Mouse (Mus musculus) NIH3T3 (cell line): Measurements from ENCODE around the gene Arhgap31.

Experiments used
- DNase-seq: peaks from one replicate; pipeline ENCODE4 v3.0.0-alpha.2; 2012; ENCODE audit warnings: low read depth

Arhgap31 gene

DNA sequence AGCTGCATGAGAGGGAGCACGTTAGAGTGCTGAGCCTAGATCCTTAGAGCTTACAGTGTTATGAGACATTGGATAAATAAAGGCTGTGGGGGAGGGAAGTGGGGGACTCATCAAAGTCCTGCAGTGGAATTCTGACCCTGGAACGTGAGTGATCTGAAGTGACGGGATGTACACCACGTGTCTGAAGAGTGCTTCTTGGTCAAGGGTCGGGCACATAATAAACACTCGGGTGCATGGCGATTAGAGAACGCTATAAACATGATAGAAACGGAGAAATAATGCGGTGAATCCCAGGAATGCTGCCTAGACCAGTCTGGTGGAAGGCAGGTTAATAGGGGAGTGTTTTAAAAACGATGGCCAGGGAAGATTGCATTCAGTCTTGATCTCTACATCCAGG lies 63.6 kb downstream of the Arhgap31 start:
- DNase-seq, result no peak

- DNase-seq, result no peak
These were observed 64.2 kb downstream of the Arhgap31 start for GRCm38 (mm10) chr16:38648783-38649430.

DNA sequence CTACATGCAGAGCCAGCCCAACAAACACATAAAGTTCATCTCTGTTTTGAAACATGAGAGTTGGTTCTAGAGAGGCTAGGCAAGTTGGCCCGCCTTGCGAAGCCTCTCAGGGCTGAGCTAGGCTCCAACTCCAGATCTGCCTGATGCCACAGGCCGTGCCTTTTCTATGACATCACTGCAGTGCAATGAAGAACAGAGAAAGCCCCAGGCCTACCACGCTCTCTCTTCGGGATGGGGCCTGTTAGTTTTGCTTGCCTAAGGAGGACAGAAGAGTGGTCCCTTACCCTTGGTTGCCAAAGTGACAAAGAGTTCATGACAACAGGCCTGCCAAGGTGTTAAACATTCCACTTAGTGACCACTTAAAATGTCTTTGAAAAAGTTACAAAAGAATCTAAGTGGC lies 64.9 kb downstream of the Arhgap31 start:
- DNase-seq, result no peak

- DNase-seq, result peak; percentile 87
These were observed 68.6 kb downstream of the Arhgap31 start for GRCm38 (mm10) chr16:38644455-38644854.

DNA sequence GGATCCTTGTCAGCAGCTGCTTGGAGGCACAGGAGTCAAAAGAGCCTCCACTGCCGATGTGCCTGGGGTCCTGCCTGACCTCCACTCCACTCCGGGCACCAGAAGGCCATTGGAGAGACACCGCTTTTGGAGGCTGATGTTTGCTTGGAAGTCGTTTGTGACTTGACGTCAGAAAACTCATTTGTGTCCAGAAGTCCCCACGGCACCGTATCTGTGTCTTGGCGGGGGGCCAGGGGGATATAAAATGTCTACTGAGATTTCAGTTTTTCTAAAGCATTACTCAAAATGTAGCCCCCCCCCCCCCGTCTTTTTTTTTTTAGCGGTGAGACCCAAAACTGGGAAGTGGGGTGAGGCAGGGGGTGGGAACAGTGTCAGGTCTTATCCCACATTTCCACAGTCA lies 76.0 kb downstream of the Arhgap31 start:
- no peak for DNase-seq

DNA sequence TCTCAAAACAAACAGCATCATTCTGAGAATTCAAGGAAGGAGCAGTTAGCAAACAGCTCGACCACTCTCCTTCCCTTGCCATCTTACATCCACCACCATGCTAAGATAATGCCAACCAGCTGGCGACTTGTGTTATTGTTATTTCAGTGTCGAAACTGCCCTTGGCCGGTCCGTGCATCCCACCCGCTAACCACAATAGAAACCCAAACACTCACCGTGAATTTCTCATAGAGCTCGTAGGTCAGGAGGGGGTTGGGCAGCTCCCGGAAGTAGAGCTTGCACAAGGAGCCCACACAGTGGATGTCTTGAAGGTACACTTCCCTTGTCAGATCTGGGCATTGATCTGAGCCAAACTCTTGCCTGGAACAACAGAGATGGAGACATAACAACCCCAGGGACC lies 76.4 kb downstream of the Arhgap31 start:
- peak; percentile 61 for DNase-seq

GRCm38 (mm10) chr16:38635833-38636390 lies 77.2 kb downstream of the Arhgap31 start:
- no peak for DNase-seq

- DNase-seq, result peak; percentile 68
These were observed 80.9 kb downstream of the Arhgap31 start for GRCm38 (mm10) chr16:38632147-38632546.

- no peak for DNase-seq
These were observed 87.2 kb downstream of the Arhgap31 start for GRCm38 (mm10) chr16:38625811-38626369.

DNA sequence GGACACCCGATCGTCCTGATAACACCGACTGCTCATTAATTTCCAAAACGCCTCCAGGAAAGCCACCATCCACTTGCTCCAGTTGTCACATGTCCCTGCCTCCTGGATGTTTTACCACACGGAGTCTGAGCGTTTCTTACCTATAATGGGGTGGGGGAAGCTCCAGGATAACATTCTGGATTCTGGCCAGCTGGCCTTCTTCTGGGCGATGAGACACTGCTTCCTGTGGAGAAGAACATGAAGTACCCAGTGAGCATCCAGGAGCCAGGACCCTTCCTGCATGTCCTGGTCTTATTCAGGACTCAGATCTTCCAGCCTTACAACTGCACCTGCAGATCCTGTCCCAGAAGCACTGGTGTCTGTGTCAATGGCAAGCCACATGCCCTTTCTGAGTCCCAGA lies 87.7 kb downstream of the Arhgap31 start:
- no peak for DNase-seq

DNA sequence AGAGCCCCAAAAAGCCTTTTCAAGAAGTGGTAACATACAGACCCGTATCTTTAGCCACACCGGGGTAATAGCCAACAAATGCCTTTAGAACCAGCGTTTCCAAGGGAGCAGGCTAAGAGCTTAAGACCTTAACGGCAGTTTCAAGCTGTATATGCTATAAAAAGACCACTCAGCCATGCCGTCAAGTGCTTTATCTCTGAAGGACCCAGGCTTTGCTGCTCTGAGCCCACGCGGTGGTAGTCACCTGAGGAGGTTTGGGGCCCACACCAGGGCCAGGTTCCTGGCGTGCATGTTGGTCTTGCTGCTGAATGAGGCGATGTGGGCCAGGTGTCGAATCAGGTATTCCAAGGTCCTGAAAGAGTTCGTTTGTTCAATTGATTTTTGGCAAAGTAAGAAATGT lies 88.8 kb downstream of the Arhgap31 start:
- DNase-seq, result no peak

DNA sequence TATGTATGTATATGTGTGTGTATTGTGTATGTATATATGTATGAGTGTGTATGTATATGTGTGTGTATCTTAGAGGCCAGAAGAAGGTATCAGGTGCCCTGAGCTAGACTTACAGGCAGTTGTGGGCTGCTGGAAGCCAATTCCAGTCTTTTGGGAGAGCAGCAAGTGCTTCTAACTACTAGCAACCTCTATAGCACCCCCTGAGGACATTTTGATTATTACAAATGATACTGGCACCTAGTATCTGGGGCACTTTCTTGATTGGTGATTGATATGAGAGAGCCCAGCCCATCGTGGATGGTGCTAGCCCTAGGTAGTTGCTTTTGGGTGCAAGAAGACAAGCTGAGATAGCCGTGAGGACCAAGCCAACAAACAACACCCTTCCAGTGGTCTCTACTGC lies 90.8 kb downstream of the Arhgap31 start:
- peak; percentile 34 for DNase-seq

DNA sequence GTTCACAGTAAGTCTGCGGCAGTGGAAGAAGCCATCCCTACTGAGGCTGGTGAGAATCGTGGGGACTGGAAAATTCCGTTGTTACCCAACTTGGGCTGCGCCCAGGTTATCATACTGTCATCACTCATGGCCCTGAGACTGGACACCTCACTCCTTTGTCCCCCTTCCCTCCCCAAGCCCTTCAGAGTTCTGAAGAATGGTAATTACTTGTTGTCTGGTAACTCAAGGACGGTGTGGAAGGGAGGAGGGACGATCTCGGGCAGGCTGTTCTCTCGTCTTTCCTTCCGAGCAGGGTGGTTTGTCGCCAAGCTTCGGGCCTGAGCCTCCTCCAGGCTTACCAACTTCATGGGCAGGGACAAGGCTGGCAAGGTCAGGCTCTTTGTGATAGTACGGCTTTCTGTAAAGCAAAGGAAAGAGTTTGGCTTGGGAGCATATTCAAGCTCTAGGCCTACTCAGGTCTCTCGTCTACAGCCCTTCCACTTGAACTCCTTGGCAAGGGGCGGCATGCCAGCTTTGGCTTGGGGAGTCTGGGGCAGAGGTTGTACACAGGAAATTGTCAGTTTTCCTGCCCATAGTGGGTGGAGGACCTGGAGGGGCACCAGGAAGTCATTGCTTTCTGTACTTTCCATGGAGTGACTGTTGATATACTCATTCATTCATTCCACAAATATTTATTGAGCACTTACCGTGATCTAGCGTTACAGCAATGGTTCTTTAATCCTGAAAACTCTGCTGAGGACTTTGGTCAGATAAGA lies 92.2 kb downstream of the Arhgap31 start:
- no peak for DNase-seq

- DNase-seq, result peak; percentile 75
These were observed 94.0 kb downstream of the Arhgap31 start for GRCm38 (mm10) chr16:38619054-38619453.

DNA sequence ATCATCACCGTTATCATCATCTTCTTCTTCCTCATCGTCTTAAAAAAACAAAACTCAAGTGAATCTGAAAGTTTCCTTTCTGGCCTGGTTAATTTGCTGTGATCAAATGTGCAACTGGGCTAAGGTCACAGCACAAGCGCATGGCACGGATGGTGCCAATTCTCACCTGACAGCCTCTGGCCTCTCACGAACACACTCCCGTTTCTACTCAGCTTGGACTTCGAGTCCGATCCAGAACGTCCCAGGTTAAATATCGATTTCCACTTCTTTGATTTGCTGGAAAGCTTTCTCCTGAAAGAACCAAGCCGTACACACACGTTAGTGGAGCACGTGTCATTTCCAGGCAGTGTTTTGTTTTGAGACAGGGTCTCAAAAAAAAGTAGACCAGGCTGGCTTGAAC lies 95.1 kb downstream of the Arhgap31 start:
- DNase-seq, result no peak

- DNase-seq, result no peak
These were observed 99.4 kb downstream of the Arhgap31 start for GRCm38 (mm10) chr16:38613646-38614045.

- DNase-seq, result peak; percentile 78
These were observed 100.4 kb downstream of the Arhgap31 start for GRCm38 (mm10) chr16:38612646-38613045.

- DNase-seq, result no peak
These were observed 104.0 kb downstream of the Arhgap31 start for GRCm38 (mm10) chr16:38609092-38609491.

DNA sequence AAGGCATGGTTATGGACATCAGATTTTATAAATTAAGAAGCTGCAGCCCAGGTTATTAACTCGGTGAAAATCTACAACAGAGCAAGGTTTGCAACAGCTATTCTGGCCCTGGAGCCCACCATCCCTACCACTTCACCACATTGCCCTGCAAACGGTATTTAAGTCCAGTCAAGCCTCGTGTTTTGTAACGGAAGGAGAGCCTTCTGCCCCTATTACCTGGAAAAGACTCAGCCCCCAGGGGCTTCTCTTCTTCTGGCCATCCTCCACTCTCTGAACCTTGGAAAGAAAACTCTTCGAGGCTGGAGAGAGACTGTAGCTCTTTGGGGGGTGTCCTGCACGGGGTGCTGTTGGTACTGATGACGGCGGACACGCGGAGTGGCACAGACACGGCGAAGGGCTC lies 104.4 kb downstream of the Arhgap31 start:
- DNase-seq, result no peak

- DNase-seq, result no peak
These were observed 106.6 kb downstream of the Arhgap31 start for GRCm38 (mm10) chr16:38606509-38606908.

DNA sequence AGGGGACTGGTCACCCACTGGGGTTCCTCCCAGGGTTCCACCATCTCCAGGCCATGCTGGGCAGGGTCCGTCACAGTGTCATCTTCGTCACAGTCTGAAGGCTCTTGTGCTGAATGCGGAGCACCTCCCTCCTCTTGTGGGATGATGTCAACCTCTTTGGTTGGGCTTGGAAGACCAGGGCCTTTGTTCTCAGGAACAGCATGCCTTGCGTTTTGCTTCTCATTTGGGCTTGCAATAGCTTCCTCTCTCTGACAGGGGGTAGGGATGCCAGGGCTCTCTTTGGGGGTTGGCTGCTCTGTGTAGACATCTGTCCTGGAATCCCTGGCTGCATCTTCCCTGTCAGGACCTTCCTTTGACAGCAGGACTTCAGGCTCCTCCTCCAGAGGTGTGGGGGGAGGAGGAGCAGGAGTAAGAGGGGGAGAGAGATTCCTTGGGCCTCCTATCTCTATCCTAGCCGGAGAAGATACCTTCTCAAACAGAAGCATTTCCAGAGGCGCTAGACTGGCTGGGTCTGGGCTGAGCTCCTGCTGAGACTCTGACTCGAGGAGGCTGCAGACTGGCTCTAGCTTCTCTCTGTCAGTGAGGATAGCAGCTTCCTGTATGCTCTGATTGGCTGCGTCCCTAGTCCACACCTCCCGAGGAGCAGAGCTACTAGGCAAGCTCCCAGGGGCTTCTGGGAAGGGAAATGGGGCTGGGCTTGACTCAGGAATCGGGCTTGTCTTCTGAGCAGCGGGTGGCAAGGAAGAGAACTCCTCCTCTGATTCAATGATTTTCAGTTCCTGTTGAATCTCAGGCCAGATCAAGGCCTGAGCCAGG lies 109.9 kb downstream of the Arhgap31 start:
- DNase-seq, result no peak

GRCm38 (mm10) chr16:38598986-38599680 lies 113.9 kb downstream of the Arhgap31 start:
- DNase-seq, result no peak
